Mouse (Mus musculus) limb, embryonic 14.5 days (tissue): ENCODE results near the gene Ebf3. TPM values are rescaled to one million over a fixed set of nuclear protein-coding genes. Genes with fewer than 3 reads are reported as not detected.

Source experiments
- ATAC-seq: fragments of 200-750 bp; cut with Nextera tagmentation; 2 replicates; pipeline ENCODE4 v1.8.0; 2017; ENCODE audit warnings: low read depth, moderate number of reproducible peaks, moderate TSS enrichment; ENCODE audit not compliant: low FRiP score
- DNase-seq: peaks from one replicate; pipeline ENCODE4 v3.0.0-alpha.2; 2015; ENCODE audit warnings: low spot score
- H3K27ac ChIP-seq: fragments of 300-500 bp; sonication (generic); replicated peaks from 2 replicates; pipeline ENCODE4 v1.5.1; 2014; ENCODE audit warnings: low read depth, mild to moderate bottlenecking, low read length, moderate library complexity, mixed read lengths
- H3K27me3 ChIP-seq: fragments of 300-500 bp; sonication (generic); 2 replicates; pipeline ENCODE4 v1.6.1; 2014; ENCODE audit warnings: low read length, mixed read lengths; ENCODE audit not compliant: control insufficient read depth, insufficient read depth
- H3K36me3 ChIP-seq: fragments of 300-500 bp; sonication (generic); 2 replicates; pipeline ENCODE4 v1.6.1; 2014; ENCODE audit warnings: mild to moderate bottlenecking, low read length, moderate library complexity, mixed read lengths; ENCODE audit not compliant: control insufficient read depth, insufficient read depth
- H3K4me1 ChIP-seq: fragments of 300-500 bp; sonication (generic); 2 replicates; pipeline ENCODE4 v1.6.1; 2014; ENCODE audit warnings: antibody characterized with exemption, low read length, mixed read lengths; ENCODE audit not compliant: control insufficient read depth, insufficient read depth
- H3K4me2 ChIP-seq: fragments of 300-500 bp; sonication (generic); replicated peaks from 2 replicates; pipeline ENCODE4 v1.6.1; 2014; ENCODE audit warnings: low read depth, mild to moderate bottlenecking, low read length, moderate library complexity; ENCODE audit not compliant: severe bottlenecking
- H3K4me3 ChIP-seq: fragments of 300-500 bp; sonication (generic); replicated peaks from 2 replicates; pipeline ENCODE4 v1.5.1; 2014; ENCODE audit warnings: low read length
- H3K9ac ChIP-seq: fragments of 300-500 bp; sonication (generic); 2 replicates; pipeline ENCODE4 v1.6.1; 2014; ENCODE audit warnings: mild to moderate bottlenecking, low read depth, low read length, moderate library complexity; ENCODE audit not compliant: severe bottlenecking
- H3K9me3 ChIP-seq: fragments of 300-500 bp; sonication (generic); 2 replicates; pipeline ENCODE4 v1.6.1; 2016; ENCODE audit warnings: low read length; ENCODE audit not compliant: control insufficient read depth
- POLR2A ChIP-seq: fragments of 200-500 bp; IDR thresholded peaks from 2 replicates; pipeline ENCODE4 v1.8.0; 2012; ENCODE audit warnings: inconsistent platforms, mild to moderate bottlenecking, moderate library complexity, borderline replicate concordance; ENCODE audit not compliant: insufficient read depth, insufficient read length; ENCODE audit errors: extremely low read depth
- WGBS: fragments of 180-500 bp; shearing (Covaris S2); extraction: QIAGEN DNeasy Blood & Tissue Kit; methylation state at CpG from one replicate; pipeline ENCODE4 v1.1.7; 2014; 5-methylcytosine and 5-hydroxymethylcytosine counted together
- polyA plus RNA-seq, 2 experiments: library from polyadenylated mRNA; depleted of rRNA in 1 of 2; stranded (reverse) in 1 of 2; unstranded in 1 of 2; fragments of >200 nt; fragmentation: Nextera tagmentation in 1 of 2; extraction: Ambion mirVana in 1 of 2; gene quantifications; 2 replicates each; pipeline versions ENCODE4 v1.2.1 to v1.2.3; 2012 to 2014

Ebf3 gene
- polyA plus RNA-seq, 2 experiments = 15.3 to 80.3 TPM

DNA sequence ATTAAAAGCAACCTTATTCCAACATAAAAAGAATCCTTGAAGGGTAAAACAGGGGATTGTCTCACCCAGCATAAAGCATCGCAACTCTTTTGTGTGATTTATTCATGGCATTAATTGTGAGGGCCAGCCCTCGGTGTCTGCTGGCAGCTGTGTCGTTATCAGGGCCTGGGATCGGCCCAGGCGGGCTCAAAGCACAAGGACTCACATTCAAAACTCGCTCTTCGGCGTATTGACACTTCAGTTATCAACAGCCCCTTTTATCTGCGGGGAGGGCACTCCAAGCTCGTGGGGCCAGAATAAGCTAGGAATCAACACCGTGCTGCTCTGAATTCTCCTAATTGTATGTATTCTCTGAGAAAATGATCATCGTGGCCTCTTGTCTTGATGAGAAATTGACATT is 122.4 kb downstream of the Ebf3 start:
- Histone ChIP-seq H3K4me3 (no peak overlapping the region), H3K27me3 (no peaks in the 10 kb centered on the region), H3K9me3 (no peaks in the 10 kb centered on the region), H3K4me1 (no peaks in the 10 kb centered on the region), H3K9ac (no peak overlapping the region), H3K4me2 (no peak overlapping the region), H3K27ac (no peak overlapping the region), H3K36me3 (peaks cover 27% of the 10 kb centered on the region)
- DNase-seq (no peak), ATAC-seq (no peak)
- 66% methylated on average over 12 of the region's 12 CpGs for WGBS
- no peak for TF ChIP-seq POLR2A

DNA sequence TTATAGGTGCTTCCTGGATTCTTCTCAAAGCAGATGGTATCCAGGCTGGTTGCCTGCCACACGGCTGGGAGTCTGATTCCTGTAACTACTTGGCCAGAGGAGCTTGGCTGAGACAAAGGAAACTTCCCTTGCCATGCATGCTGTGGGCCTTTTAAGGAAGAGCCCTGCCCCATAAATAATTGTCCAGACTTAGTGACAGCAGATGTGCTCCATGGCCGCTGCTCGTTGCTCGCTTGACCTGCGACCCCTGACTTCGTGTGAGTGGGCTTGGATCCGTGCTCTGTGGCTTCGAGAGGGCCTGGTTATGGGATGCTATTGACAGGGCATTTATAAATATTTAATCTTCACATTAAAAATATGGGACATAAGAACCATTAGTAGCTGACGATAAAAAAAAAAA is 142.0 kb downstream of the Ebf3 start:
- Histone ChIP-seq H3K27ac (no peak overlapping the region), H3K4me3 (no peak overlapping the region), H3K4me1 (no peaks in the 10 kb centered on the region), H3K4me2 (no peak overlapping the region), H3K36me3 (no peaks in the 10 kb centered on the region), H3K27me3 (no peaks in the 10 kb centered on the region), H3K9ac (no peak overlapping the region), H3K9me3 (no peaks in the 10 kb centered on the region)
- WGBS = 40% methylated on average over 9 of the region's 9 CpGs
- no peak for DNase-seq
- TF ChIP-seq POLR2A = no peak
- ATAC-seq = no peak

DNA sequence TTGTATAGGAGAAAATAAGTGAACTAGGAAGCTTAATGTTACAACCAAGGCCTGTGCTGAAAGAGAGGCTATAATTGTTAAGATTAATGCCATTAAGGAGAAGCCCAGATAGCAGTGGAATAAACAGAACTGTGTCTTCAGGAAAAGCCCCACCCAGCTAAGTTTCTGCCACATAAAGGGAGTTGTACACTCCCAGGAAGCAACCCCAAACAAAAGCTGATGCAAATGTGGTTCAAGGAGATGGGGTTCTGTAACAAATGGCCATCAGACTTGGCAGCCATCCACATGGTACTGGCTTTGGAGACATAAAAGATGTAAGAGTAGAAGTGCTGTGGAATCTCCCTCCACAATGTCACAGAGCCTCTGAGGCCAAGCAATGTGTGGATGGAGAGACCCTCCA is 155.2 kb downstream of the Ebf3 start:
- no peak for TF ChIP-seq POLR2A
- no peak overlapping the region for H3K27ac ChIP-seq
- no peak overlapping the region for H3K4me2 ChIP-seq
- no peaks in the 10 kb centered on the region for H3K36me3 ChIP-seq
- H3K4me3 ChIP-seq = no peak overlapping the region
- H3K27me3 ChIP-seq = no peaks in the 10 kb centered on the region
- no peak for DNase-seq
- no peak overlapping the region for H3K9ac ChIP-seq
- ATAC-seq = no peak
- H3K4me1 ChIP-seq = peaks cover 3% of the 10 kb centered on the region; the same call in 1 of the 2 replicates
- no peaks in the 10 kb centered on the region for H3K9me3 ChIP-seq

DNA sequence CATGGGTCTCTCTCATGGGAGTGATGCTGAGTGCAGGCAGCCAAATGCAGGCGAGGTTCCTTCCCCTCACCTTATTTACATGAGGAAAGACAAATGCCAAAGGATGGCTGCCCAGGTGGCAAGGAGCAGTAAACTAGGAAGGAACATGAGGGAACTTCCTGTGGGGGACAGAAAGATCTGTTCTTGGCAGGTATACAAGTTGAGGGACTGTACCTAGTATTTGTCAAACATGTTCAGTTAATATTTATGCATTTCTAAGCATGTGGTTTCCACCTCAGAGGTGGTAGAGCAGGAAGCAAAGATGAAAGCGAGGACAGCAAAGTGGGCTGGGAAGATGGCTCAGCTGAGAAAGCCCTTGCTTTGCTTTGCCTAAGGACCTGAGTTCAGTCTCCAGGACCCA is 159.6 kb downstream of the Ebf3 start:
- Histone ChIP-seq H3K9me3 (no peaks in the 10 kb centered on the region), H3K27ac (no peak overlapping the region), H3K4me3 (no peak overlapping the region), H3K4me1 (no peaks in the 10 kb centered on the region), H3K4me2 (no peak overlapping the region), H3K27me3 (no peaks in the 10 kb centered on the region), H3K36me3 (no peaks in the 10 kb centered on the region), H3K9ac (no peak overlapping the region)
- 75% methylated on average over 2 of the region's 2 CpGs for WGBS
- DNase-seq (no peak), ATAC-seq (no peak)
- no peak for TF ChIP-seq POLR2A

DNA sequence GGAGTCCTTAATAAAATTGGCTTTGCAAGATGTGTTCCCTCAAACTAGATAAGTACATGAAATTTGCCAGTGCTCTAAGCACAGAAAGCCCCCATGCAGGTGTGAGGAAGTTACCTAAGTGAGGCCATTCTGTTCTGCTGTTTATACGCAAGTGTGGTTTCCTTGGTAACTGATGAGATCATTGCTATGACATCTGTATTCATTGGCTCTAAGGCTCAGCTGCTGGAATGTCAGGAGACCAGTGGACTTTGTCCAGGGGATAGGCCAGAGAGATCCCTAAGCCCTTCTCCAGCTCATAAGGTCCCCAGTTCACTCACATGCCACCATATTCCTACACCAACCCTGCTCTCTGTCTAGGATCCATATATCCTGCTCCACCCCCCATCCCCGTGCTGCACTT is 162.4 kb downstream of the Ebf3 start:
- Histone ChIP-seq H3K4me3 (no peak overlapping the region), H3K27ac (no peak overlapping the region), H3K36me3 (no peaks in the 10 kb centered on the region), H3K9me3 (no peaks in the 10 kb centered on the region), H3K4me1 (peaks cover 15% of the 10 kb centered on the region), H3K27me3 (no peaks in the 10 kb centered on the region), H3K9ac (no peak overlapping the region), H3K4me2 (no peak overlapping the region)
- 74% methylated on average over 2 of the region's 2 CpGs for WGBS
- ATAC-seq (0 out of 2 replicates have a peak, but pooled peaks have one; percentile 53), DNase-seq (peak; percentile 35)
- no peak for TF ChIP-seq POLR2A

DNA sequence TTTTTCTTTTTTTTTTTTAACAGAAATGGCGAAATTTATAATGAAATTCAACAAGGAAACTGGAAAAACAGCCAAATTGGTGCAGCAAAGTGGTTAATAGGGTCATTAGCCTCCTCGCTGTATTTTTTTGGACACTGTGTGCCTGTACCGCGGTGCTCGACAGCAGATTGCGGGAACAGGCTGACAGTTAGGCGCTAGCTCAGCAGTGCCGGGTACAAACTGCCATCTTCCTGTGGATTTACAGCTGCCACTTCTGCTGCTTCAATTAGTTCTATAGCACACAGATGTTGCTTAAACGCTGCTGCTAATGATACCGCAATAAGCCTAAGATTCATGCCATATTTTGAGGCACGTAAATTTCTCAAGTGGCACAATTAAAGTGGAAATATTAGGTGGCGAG is 167.1 kb downstream of the Ebf3 start:
- Histone ChIP-seq H3K27ac (no peak overlapping the region), H3K36me3 (no peaks in the 10 kb centered on the region), H3K4me3 (no peak overlapping the region), H3K9ac (no peak overlapping the region), H3K4me1 (peaks cover 29% of the 10 kb centered on the region), H3K27me3 (no peaks in the 10 kb centered on the region), H3K9me3 (peaks cover 3% of the 10 kb centered on the region; the same call in 1 of the 2 replicates), H3K4me2 (peak overlapping the region; percentile 24)
- 16% methylated on average over 12 of the region's 12 CpGs for WGBS
- no peak for TF ChIP-seq POLR2A
- ATAC-seq = no peak
- DNase-seq = no peak

Other genes starting within 250 kb of the Ebf3 start
- 16.0 and 18.0 TPM in 2 replicates for gene 9430038I01Rik, start 96.3 kb upstream of the Ebf3 start, polyA plus RNA-seq (2012; rRNA removed)
- gene 9430038I01Rik, start 96.3 kb upstream of the Ebf3 start, polyA plus RNA-seq (2014; fragmentation: Nextera tagmentation; extraction: Ambion mirVana) = 23.6 and 24.9 TPM in 2 replicates
- gene Glrx3, start 123.2 kb upstream of the Ebf3 start, polyA plus RNA-seq (2012; rRNA removed) = 99.9 and 170 TPM in 2 replicates
- 272 and 274 TPM in 2 replicates for gene Glrx3, start 123.2 kb upstream of the Ebf3 start, polyA plus RNA-seq (2014; fragmentation: Nextera tagmentation; extraction: Ambion mirVana)